Mouse (Mus musculus): ENCODE data around the gene Zfp27. TPM values are rescaled to one million over a fixed set of nuclear protein-coding genes. Genes with fewer than 3 reads are reported as not detected.

Zfp27 gene
- 1 to 10 TPM; 7.9 to 8.9 TPM for total RNA-seq (2021)

DNA sequence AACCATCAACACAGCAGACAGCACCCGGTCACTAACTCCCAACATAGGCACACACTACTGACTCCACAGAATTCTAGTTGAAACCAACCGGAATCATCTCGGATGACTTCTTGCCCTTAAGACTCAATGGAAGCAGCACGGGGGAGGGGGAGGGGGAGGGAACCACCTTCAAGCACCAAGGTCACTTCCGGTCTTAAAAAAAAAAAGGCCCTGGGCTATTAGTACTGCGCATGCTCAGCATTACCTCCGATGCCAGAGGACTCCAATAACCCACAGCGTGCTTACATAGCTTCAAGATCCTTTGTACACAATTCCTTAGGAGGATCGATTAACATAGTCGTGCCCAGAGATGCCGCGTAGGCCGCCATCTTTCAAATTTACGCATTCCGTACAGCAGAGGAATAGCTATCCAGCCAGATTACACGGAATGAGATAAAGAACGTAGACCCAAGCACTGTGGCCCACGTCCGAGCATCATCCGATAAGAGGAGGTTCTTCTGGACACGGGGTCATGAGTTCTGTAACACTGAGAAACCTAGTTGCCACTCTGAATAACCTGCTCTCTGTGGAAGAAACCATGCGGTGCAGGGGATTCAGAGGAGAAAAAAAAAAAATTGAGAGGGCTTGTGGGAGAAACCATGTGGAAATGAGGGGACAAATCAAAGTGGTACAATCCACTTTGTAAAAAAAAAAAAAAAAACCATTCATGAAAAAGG lies at the start of gene Zfp27:
TSS of gene Zfp27 (minus strand) at position 607 of the 716 bp plus-strand sequence.
- intact Hi-C loops (cut with DNase I), result loop anchor here (2.0 kb wide), 1 partner anchor 91 kb away; no protein-coding TSS in a partner anchor
- DNase-seq, result peak; percentile 43 to 62

DNA sequence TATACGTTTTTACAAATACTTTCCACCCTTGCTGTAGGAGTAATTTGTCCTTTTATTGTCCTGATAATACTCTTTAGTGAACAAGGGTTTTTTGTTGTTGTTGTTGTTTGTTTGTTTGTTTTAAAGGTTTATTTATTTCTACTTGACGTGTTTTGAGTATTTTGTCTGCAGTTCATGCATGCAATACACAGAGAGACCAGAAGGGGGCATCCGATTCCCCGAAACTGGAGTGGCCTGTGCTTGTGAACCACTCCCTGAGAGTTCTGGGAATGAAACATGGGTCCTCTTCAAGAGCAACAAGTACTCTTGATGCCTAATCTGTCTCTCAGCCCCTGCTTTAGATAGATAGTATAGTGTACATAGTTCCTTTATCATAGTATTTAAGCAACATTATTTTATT lies 48.4 kb upstream of the Zfp27 start:
- intact Hi-C loops (cut with DNase I), result loop anchor here (2.0 to 5.0 kb wide), 3 partner anchors 28 to 137 kb away; partner anchors contain the start of genes Zfp383, Zfp568 and Zfp790
- DNase-seq, result peak; percentile 26 to 53

DNA sequence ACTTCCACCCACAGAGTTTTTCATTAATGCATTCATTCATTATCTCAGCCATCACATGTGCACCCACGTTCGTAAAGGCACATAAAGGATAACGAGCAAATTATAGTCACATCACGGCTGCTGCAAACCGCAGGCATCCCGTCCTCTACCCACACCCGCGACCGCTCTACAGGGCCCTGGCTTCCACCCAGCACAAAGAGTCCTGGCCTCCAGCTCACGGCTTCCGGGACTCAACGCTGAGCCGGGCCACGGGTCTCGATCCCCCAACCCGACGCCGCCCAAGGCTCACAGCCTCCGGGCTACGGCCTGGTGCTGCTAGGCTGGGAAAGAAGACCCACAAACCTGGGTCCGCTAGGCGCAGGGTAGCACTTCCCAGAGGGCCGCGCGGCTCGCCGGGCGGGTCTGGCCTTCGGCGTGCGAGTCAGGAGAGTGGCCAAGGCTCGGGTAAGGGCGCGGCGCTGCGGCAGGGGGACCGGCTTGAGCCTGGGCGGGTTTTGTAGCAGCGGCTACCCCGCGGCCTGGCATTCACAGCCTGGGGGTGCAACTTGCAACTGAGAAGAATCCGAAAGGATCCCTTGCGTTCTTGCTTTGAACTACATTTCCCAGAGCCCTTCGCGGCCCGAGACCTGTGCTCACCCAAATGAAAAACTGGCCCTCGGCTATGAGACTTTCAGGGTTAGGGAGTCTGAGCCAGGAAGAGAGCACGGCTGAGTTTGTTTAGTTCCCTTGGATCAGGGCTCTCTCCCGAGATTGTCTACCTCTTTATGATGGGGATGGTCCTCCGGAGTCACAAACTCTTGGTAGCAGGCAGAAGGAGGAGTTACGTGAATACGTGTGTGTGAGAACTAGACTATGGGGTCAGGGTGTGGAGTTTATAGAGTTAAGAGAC lies 47.4 kb upstream of the Zfp27 start, which contains the start of gene Zfp74:
TSS of gene Zfp74 (minus strand) at position 577 of the 889 bp plus-strand sequence.
- intact Hi-C loops (cut with DNase I), result loop anchor here (2.0 to 5.0 kb wide), 3 partner anchors 29 to 136 kb away; partner anchors contain the start of genes Zfp383, Zfp568 and Zfp790
- peak; percentile 73 to 84 for DNase-seq

DNA sequence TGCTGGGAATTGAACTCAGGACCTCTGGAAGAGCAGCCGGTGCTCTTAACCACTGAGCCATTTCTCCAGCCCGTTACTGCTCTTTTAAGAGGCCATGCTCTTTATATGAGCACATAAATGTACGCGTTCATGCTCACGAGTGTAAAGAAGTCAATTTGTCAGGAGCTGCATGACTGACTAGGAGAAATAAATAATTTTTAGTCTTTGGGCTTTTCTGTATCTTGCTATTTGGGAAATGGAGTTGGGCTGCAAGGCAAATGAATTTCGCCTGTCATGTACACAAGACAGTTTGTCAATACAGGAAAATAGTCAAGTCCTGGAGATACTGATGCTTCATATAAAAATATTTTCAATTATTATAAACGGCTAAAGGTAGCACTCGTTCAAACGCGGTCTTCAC lies 46.7 kb upstream of the Zfp27 start:
- no peak for DNase-seq
- intact Hi-C loops (cut with DNase I), result loop anchor here (5.0 kb wide), 1 partner anchor 136 kb away; the partner anchor contains the start of gene Zfp790

DNA sequence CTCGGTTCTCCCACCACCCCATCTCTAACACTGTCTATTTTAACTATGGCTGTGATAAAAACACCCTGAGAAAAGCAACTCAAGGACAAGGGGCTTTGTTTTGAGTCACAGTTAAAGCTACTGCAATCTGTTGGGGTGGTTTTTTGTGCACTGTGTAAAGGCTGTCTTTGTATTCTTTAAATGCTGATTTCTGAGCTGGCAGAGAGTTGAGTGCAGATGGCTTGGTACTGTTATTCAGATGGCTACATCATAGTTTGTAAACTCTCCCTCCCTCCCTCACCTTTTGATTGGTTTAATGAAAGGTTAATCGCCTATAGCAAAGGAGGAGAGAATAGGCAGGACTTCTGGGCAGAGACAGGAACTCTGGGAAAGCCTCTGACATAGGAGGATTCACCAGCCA lies 37.8 kb upstream of the Zfp27 start:
- DNase-seq, result no peak
- intact Hi-C loops (cut with DNase I), result no loop called here

DNA sequence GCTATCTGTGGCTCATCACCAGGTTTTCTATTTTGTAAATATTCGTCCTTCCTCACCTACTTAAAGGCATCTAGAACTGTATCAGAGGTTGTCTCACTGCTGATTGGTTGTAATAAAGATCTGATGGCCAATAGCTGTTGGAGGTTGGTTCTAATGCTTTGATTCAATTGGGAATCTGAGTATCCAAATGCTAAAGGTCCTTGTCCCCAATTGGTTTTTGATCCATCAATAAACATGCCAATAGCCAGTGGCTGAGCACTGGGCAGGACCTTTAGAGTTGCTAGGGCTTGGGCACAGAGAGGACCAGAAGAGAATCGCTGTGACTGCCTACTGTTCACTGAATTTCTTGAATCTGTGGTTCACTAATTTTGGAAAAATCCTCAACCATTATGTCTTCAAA lies 37.3 kb upstream of the Zfp27 start:
- no peak for DNase-seq
- intact Hi-C loops (cut with DNase I), result no loop called here

DNA sequence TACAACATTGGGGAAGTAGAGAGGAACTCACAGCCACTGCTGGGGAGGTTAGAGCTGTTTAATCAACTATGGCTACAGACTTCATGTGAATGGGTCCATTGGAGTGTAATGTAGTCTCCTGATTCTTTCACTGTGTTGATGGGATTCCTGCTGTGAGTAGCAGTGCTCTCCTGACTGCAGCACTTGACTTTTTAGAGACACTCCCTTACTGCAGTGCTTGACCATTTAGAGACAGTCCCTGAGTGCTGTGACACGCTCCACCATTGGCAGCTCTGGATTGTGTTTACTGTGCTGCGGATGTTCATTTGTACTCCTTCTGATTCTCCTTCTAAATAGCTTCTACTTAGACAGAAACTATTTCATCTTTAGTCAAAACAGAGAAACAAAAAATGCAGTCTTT lies 36.4 kb upstream of the Zfp27 start:
- intact Hi-C loops (cut with DNase I), result no loop called here
- DNase-seq, result no peak

DNA sequence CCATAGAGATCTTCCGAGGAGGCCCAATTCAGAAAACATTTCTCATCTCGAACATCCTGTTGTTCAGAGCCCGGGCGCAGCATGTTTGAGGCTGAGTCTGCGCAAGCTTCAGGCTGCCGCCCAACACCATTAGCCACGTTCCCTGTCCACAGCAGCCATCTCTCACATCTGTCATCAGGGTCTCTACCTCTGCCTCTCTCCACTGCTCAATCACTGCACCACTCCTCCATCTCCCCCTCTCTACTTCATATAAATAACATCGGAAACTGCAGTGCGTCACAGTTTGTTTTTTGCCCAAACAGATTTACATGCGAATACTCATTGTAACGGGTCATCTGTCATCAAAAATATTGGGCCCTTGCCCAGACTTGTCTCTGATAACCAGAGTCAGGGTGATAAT lies 34.7 kb upstream of the Zfp27 start:
- DNase-seq, result no peak
- intact Hi-C loops (cut with DNase I), result no loop called here

DNA sequence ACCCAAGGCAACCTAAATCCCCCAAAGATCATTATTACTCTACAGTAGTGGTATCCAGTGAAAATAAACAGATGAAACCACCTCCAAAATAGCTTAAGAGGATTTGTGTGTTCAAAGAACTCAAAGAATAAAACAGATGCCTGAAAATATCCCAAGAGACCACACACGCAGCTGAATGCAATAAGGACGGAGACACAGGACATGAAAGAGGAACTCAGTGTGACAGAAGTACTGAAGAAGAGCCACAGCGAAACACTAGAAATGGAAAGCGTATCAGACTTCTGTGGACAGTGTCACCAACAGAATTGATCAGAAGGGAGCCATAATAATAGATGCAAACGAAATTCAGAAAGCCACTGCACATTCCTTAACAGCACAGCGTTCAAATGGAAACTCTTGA lies 32.5 kb upstream of the Zfp27 start:
- DNase-seq, result no peak
- intact Hi-C loops (cut with DNase I), result no loop called here

DNA sequence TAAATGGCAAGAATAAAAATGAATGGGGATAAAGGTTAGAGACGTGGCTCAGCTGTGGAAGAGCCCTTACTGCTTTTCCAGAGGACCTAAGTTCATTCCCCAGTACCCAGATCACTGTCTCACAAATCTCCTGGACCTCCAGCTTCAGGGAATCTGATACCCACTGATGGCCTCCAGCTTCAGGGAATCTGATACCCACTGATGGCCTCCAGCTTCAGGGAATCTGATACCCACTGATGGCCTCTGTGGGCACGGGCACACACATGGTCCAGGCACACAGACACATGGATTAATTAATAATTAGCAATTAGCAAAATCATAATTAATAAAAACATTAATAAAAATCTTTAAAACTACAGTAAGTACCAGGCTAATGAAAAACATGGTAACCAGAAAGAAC lies 16.4 kb upstream of the Zfp27 start:
- intact Hi-C loops (cut with DNase I), result no loop called here
- no peak for DNase-seq

DNA sequence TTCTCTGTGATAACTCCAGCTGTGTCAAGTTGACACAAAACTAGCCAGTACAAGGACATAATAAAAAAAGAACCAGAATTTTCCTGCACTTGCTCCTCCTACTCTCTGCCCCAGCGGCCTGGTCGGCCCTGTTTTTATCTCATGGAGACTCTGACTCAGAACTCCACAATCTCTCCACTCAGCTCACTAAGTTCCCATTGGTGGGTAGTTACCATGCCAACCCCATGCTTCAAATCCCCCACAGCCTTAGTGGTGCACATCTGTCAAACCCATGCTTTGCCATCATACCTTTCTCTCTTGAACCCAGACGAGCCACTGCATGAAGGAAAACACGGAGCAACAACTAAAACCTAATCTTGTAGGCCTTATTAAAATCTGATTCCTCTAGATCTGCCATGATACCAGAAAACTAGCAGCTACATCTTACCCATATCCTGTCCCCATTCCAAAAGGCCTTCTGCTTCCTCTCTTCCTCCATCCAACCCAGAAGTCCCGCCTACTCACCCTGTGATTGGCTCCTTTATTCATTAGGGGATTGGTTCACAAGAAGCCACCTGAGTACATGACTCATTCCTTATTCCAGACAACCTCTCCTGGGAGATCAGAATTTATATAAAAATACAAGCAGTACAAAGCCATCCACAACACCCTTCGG lies 15.2 kb upstream of the Zfp27 start:
- intact Hi-C loops (cut with DNase I), result no loop called here
- no peak for DNase-seq

DNA sequence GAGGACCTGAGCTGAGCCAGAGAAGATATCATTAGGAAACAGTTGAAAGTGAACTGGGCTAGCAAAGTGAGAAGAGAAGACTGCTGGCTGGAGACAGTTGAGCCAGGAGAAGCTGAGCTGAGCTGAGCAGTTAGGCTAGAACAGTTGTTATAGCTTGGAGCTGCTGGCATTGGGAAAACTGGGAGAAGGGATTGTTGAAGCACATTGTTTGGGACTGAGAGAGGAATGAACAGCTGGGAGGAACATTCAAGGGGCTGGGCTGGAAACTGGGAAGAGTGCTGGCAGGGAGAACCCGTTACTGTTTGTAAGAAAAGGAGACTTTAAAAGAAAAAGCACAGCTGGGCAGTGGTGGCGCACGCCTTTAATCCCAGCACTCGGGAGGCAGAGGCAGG lies 11.7 kb upstream of the Zfp27 start:
- intact Hi-C loops (cut with DNase I), result no loop called here
- no peak for DNase-seq

DNA sequence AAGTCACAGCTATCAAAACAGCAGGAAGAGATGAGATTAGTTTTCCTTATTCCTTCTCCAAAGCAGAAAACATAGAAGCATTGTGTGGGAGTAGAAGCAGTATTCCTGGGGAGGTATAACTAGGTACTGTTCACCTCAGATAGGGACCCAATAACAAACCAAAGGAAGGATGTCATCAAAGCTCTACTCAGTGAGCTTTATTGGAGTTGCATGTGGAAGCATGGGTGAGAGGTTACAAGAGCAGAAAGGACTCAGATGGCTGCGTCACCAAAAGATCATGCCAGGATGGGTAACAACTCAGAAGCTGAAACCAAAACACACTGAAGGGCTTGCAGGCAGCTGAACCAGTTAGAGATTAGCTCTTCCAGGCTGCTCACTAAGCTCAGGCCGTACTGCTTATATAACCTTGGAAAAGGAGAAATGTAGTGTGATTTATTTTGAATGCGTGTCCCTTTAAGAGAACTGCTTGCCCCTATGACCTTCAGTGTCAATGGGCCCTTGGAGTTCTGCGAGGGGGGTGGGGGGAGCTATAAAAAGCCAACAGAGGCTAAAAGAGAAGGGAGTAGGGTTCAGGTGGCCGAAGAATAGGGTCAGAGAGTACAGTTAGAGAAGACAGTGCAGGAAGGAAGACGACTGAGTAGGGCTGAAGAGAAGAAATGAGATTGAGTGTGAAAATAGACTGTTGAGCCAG lies 11.1 kb upstream of the Zfp27 start:
- DNase-seq, result no peak
- intact Hi-C loops (cut with DNase I), result no loop called here

DNA sequence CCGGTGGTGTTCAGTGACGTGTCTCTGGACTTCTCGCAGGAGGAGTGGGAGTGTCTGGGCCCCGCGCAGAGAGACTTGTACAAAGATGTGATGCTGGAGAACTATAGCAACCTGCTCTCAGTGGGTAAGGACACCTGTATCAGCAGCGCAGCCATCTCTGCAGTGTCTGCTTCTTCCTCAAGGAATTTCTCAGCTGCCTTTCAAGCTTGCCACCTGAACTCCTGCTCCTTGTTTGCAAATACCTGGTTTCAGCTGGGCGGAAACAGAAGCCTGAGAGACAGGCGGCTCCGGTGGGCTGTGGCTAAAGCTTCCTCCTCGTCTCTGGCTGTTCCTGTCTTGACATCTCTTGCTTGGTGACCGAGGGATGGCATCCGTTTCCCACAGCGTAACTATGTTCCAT lies 5.8 kb upstream of the Zfp27 start:
- intact Hi-C loops (cut with DNase I), result no loop called here

DNA sequence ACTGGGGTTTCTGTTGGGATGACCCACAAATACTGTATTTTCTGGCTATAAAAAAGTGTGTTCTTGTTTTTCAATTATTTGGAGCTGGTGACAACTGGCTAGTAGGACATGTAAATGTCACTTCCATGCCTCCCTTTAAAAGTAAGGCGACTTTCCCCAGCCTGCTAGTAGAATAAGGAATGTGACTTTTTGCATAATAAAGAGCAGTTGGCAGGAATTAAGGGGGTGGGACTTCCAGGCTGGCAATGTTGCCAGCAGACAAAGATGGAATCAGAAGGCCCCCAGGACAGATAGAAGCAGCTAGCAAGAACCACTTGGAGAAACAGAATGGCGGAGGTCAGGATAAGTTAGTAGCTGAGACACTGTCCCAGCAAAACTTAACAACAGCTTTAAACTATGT lies 3.9 kb upstream of the Zfp27 start:
- DNase-seq, result no peak
- intact Hi-C loops (cut with DNase I), result no loop called here

More for the DNA sequence above, 5.8 kb upstream of the Zfp27 start:
- no peak for DNase-seq

DNA sequence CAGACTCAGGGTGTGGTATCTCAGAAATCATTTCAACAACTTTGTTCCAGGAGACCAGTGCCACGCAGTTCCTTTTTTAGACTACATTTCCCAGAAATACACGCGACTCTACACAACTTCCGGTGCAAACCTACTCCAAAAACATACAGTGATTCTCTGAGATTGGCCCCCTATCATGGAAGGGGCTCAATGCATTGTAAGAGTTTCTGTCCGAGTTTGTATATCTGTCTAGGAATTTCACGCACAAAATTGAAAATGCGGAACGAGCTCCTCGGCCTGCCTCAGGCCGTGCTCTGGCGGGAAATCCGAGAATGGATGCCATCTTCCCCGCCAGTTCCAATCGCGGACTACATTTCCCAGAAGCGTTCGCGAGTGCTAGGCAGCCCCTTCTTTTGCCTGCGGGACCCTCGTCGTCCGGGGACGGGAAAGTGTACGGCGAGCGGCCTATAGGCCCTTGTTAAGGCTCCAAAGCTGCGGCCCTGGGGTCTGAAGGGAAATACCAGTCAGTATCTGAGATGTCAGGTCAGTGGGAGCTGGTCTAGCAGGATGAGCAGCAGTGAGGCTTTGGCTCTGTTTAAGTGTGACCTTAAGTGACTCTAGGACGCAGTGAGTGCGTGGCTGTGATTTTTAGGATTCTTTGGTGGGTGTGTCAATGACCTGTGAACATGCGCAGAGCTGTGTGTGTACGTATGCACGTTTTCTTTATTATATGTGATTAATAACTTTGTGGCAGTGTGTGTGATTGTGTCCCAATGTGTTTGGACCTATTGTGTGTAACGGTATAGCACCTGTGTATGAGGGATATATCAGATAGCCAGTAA lies 2.0 kb upstream of the Zfp27 start, which contains the start of gene Zfp383:
TSS of gene Zfp383 (plus strand) at position 94 of the 821 bp plus-strand sequence.
- peak; percentile 81 to 90 for DNase-seq
- intact Hi-C loops (cut with DNase I), result loop anchor here (2.0 kb wide), 3 partner anchors 46 to 74 kb away; partner anchors contain the start of genes Zfp420, Zfp568 and Zfp74

DNA sequence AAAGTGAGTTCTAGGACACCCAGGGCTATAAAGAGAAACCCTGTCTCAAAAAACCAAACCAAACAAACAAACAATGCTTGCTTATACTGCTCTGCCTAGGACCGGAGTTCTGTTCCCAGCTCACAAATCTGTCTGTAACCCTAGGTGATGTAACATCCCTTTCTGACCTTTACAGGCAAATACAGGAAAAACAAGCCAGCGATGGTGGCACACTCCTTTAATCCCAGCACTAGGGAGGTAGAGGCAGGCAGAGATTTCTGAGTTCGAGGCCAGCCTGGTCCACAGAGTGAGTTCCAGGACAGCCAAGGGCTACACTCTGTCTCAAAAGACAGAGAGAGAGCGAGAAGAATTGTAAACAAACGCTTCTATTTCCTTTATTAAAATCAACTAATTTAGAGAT lies 834 bp upstream of the Zfp27 start:
- intact Hi-C loops (cut with DNase I), result loop anchor here (2.0 kb wide), 1 partner anchor 92 kb away; no protein-coding TSS in a partner anchor
- DNase-seq, result no peak

DNA sequence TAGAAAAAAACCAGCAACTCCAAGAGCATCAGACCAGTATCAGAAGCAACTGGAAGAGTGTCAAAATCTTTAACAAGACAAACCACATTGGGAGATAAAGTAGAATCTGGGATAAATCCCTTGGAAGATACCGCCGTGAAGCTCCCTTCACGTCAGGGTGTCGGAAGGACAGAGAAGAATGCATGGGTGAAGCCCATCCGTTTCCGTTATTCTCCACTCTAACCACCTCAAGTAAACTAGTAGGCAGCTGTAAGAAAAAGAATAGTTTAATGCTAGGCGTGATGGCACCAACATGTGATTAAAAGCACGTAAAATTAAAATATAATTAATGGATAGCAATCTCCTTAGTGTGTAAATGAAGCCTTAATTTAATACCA lies 298 bp upstream of the Zfp27 start:
- DNase-seq, result peak in 1 of 2 experiments; percentile 10
- intact Hi-C loops (cut with DNase I), result loop anchor here (2.0 kb wide), 1 partner anchor 92 kb away; no protein-coding TSS in a partner anchor

DNA sequence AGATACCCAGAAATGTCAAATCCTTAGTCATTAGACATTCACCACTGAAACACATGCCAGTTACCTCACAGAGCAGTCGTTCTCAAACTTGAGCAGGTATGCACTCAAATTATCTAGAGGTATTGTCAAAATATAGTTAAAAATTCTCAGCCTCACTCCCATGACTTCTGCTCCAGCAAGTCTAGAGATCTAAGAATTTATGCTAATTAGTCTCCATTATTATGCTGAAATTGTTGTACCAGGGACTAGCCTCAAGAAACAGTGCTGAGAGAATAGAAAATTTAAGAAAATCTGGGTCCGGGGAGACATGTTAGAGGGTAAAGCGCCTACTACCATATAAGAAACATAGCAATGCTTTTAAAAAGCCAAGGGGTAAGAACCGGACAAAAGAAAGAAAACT lies 2.3 kb downstream of the Zfp27 start:
- intact Hi-C loops (cut with DNase I), result no loop called here

More for the DNA sequence above, 2.3 kb downstream of the Zfp27 start:
- DNase-seq, result no peak

Measured in heart, postnatal 36 days (tissue).